Mouse (Mus musculus): ENCODE data around the gene Hivep1. TPM values are rescaled to one million over a fixed set of nuclear protein-coding genes. Genes with fewer than 3 reads are reported as not detected.

Hivep1 gene
- polyA plus RNA-seq, 1 experiment: 23.5 TPM

DNA sequence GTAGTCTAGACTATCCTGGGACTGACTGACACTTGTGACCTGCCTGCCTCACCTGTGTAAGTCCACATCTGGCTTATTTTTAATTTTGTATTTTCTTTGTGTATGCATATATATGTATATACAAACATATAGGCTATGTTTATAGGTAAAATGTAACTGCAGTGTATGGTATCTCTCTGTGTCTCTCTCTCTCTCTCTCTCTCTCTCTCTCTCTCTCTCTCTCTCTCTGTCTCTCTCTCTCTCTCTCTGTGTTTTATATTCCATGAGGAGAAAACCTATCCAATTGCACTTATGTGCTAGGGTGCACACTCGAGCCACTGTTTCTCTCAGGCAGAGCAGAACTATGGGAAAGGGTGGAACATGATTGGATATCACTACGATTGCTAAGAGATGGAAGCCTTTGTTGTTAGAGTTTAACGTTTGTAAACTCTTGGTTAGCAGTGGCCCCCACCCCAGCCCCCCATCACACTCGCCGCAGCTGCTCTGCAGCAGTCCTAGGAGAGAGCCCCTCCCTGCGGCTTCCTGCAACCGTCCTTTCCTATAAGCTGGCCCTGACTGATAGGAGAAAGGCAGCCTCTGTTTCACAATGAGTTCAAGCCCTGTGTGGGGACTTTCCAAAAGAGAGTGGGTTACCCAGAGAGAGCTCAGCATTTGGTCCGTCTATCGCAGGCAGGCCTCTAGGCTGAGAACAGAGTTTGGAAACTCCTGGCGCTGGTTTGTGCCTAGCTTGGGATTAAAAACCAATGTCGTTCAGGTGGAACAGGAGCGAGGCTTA is 41.6 kb downstream of the Hivep1 start:
- WGBS: 74% methylated on average over 12 of the region's 12 CpGs

DNA sequence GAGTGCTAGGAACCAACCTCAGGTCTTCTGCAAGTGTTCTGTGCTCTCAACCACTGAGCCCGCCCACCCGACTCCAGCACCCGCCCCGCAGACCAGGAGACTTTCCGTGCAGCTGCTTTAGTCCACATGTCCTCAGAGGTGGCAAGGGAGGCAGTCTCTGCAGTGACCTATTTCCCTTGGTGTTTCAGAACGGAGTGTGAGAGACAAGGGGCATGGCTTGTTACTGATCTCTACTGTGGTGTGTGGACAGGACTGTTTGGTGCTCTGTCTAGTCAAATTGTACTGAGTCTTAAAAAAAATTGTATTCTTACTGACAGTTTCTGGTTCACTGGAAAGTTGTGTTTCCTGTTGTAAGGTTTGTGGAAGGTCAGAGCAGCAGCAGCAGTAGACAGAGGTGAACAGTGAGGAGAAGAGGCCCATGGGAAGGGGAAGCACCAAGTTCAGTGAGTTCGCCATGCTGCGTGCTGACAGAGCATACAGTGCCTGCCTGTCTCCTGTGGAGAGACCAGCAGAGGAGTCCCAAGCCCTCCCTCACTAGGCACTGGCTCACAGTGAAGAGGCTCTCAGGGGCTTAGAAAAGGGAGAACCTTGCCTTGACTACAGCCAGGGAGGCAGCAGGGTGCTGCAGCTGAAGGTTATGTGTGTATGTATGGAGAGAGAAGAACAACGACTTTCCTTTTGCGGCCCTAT is 44.1 kb downstream of the Hivep1 start:
- WGBS: 62% methylated on average over 10 of the region's 10 CpGs
- no peak overlapping the region for H3K4me3 ChIP-seq (replicated peaks; ENCODE audit: insufficient read depth, low read depth, low read length)
- no peak for TF ChIP-seq CTCF (IDR thresholded peaks at IDR 0.05; ENCODE audit: borderline replicate concordance, insufficient read depth, low read depth, low read length)
- no peak for TF ChIP-seq POLR2A (IDR thresholded peaks at IDR 0.05; ENCODE audit: borderline replicate concordance, insufficient read depth, low read length)
- no peak for DNase-seq
- H3K27ac ChIP-seq (ENCODE audit: insufficient read depth, low read length): no peak overlapping the region
- peaks cover 16% of the 10 kb centered on the region; the same call in 1 of the 2 replicates for H3K4me1 ChIP-seq (ENCODE audit: control insufficient read depth, insufficient read depth, low read length)
- no peaks in the 10 kb centered on the region for H3K27me3 ChIP-seq (ENCODE audit: control insufficient read depth, insufficient read depth, low read length)

More for the DNA sequence above, 41.6 kb downstream of the Hivep1 start:
- H3K27me3 ChIP-seq (ENCODE audit: control insufficient read depth, insufficient read depth, low read length): no peaks in the 10 kb centered on the region
- TF ChIP-seq CTCF (IDR thresholded peaks at IDR 0.05; ENCODE audit: borderline replicate concordance, insufficient read depth, low read depth, low read length): no peak
- no peak for TF ChIP-seq POLR2A (IDR thresholded peaks at IDR 0.05; ENCODE audit: borderline replicate concordance, insufficient read depth, low read length)
- H3K4me3 ChIP-seq (replicated peaks; ENCODE audit: insufficient read depth, low read depth, low read length): no peak overlapping the region
- no peak for DNase-seq
- no peak overlapping the region for H3K27ac ChIP-seq (ENCODE audit: insufficient read depth, low read length)
- H3K4me1 ChIP-seq (ENCODE audit: control insufficient read depth, insufficient read depth, low read length): peaks cover 25% of the 10 kb centered on the region

DNA sequence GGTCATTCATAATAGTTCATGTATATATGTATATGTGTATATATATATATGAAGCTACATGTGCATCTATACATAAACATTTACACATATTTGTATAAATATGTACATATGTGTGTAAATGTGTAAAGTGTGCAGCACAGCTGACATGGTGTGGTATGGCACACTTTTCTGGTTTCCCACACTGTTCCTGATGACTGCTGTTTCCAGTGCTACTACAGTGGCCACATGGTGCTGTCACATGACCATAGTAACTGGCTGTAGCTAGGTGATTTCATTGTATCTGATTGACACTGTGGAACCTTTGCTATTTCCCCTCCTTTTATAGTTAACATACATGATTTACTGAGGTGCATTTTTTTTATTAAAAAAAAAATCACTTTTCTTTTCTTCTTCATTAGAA is 45.3 kb downstream of the Hivep1 start:
- Histone ChIP-seq H3K4me3 (replicated peaks; ENCODE audit: insufficient read depth, low read depth, low read length) (no peak overlapping the region), H3K4me1 (ENCODE audit: control insufficient read depth, insufficient read depth, low read length) (peaks cover 19% of the 10 kb centered on the region), H3K27me3 (ENCODE audit: control insufficient read depth, insufficient read depth, low read length) (no peaks in the 10 kb centered on the region), H3K27ac (ENCODE audit: insufficient read depth, low read length) (no peak overlapping the region)
- no peak for DNase-seq
- no peak for TF ChIP-seq CTCF (IDR thresholded peaks at IDR 0.05; ENCODE audit: borderline replicate concordance, insufficient read depth, low read depth, low read length)
- no peak for TF ChIP-seq POLR2A (IDR thresholded peaks at IDR 0.05; ENCODE audit: borderline replicate concordance, insufficient read depth, low read length)

DNA sequence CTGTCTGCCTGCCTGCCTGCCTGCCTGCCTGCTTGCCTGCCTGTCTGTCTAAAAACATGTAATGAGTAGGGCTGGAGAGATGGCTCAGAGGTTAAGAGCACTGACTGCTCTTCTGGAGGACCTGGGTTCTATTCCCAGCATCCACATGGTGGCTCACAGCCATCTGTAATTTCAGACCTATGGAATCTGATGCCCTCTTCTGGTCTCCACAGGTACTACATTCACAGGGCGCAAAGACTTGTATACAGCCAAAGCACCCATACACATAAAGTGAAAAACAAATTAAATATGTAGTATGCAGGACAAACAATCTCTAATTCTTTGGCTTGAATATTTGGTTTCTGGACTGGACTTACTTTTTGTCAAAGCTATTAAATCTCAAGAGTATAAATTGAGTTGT is 46.7 kb downstream of the Hivep1 start:
- 100% methylated on average over 1 of the region's 1 CpGs for WGBS
- Histone ChIP-seq H3K27me3 (ENCODE audit: control insufficient read depth, insufficient read depth, low read length) (no peaks in the 10 kb centered on the region), H3K4me3 (replicated peaks; ENCODE audit: insufficient read depth, low read depth, low read length) (no peak overlapping the region), H3K4me1 (ENCODE audit: control insufficient read depth, insufficient read depth, low read length) (peaks cover 12% of the 10 kb centered on the region), H3K27ac (ENCODE audit: insufficient read depth, low read length) (no peak overlapping the region)
- no peak for DNase-seq
- TF ChIP-seq CTCF (IDR thresholded peaks at IDR 0.05; ENCODE audit: borderline replicate concordance, insufficient read depth, low read depth, low read length) (no peak), POLR2A (IDR thresholded peaks at IDR 0.05; ENCODE audit: borderline replicate concordance, insufficient read depth, low read length) (no peak)

DNA sequence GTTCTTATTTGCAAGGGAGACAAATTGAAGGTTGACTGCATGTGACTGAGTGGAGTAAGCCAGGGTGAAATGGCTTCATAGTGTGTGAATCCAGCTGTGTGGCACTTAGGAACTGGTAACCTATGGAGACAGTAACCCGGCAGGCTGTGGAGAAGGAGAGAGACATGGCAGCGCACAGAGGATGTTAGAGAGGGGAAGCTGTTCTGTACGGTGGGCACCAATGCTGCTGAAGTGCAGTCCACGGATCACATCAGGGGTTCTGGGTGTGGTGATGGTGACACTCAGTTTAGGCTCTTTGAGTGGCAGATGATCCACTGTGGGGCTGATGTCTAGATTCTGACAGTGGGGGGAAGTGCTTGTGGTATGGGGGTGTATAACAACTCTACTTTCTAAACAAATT is 47.7 kb downstream of the Hivep1 start:
- no peak for DNase-seq
- Histone ChIP-seq H3K27ac (ENCODE audit: insufficient read depth, low read length) (no peak overlapping the region), H3K4me1 (ENCODE audit: control insufficient read depth, insufficient read depth, low read length) (peaks cover 12% of the 10 kb centered on the region), H3K4me3 (replicated peaks; ENCODE audit: insufficient read depth, low read depth, low read length) (no peak overlapping the region), H3K27me3 (ENCODE audit: control insufficient read depth, insufficient read depth, low read length) (no peaks in the 10 kb centered on the region)
- WGBS: 86% methylated on average over 4 of the region's 4 CpGs
- no peak for TF ChIP-seq POLR2A (IDR thresholded peaks at IDR 0.05; ENCODE audit: borderline replicate concordance, insufficient read depth, low read length)

- no peak overlapping the region; the same call in 1 of the 2 replicates for H3K27ac ChIP-seq (ENCODE audit: insufficient read depth, low read length)
- peaks cover 8% of the 10 kb centered on the region for H3K4me1 ChIP-seq (ENCODE audit: control insufficient read depth, insufficient read depth, low read length)
- no peaks in the 10 kb centered on the region for H3K27me3 ChIP-seq (ENCODE audit: control insufficient read depth, insufficient read depth, low read length)
- peak; percentile 62 to 64 for DNase-seq
- WGBS: 8% methylated on average over 13 of the region's 13 CpGs
- TF ChIP-seq CTCF (IDR thresholded peaks at IDR 0.05; ENCODE audit: borderline replicate concordance, insufficient read depth, low read depth, low read length): peak; percentile 45
- TF ChIP-seq POLR2A (IDR thresholded peaks at IDR 0.05; ENCODE audit: borderline replicate concordance, insufficient read depth, low read length): no peak
- H3K4me3 ChIP-seq (replicated peaks; ENCODE audit: insufficient read depth, low read depth, low read length): peak overlapping the region; percentile 37
These were observed 49.8 kb downstream of the Hivep1 start for GRCm38 (mm10) chr13:42101440-42102190.

DNA sequence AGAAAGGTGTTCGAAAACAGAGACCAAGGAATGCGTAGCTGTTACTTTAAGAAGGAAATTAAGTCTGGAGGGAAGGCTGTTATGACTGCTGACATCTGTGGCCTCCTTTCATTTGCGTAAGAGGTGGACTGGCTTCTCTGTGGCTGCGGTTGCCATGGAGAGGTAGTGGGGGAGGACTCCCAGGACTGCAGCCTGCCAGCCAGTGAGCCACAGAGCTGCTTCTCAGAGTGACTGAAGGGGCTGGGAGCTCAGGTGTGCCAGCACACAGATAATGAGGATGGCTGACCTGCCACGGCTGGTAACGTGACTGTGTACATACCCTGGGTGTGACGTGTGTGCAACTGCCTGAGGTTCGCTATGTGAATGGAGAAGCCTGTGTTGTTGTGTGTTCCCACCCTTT is 51.2 kb downstream of the Hivep1 start:
- TF ChIP-seq CTCF (IDR thresholded peaks at IDR 0.05; ENCODE audit: borderline replicate concordance, insufficient read depth, low read depth, low read length) (no peak), POLR2A (IDR thresholded peaks at IDR 0.05; ENCODE audit: borderline replicate concordance, insufficient read depth, low read length) (peak; percentile 45; the same call in 1 of the 2 replicates)
- DNase-seq: peak; percentile 83 to 91

More for the DNA sequence above, 51.2 kb downstream of the Hivep1 start:
- Histone ChIP-seq H3K27ac (ENCODE audit: insufficient read depth, low read length) (peak overlapping the region; percentile 48), H3K4me1 (ENCODE audit: control insufficient read depth, insufficient read depth, low read length) (peaks cover 8% of the 10 kb centered on the region), H3K4me3 (replicated peaks; ENCODE audit: insufficient read depth, low read depth, low read length) (peak overlapping the region; percentile 78), H3K27me3 (ENCODE audit: control insufficient read depth, insufficient read depth, low read length) (no peaks in the 10 kb centered on the region)
- WGBS: 7% methylated on average over 8 of the region's 8 CpGs

Measured in cerebellum, adult 2 months (tissue).